Mouse (Mus musculus) kidney, adult 2 months (tissue): ENCODE measurements around the gene Rtel1.

ENCODE experiments used
- CTCF ChIP-seq: fragments of 200-500 bp; conservative IDR thresholded peaks from 2 replicates; pipeline ENCODE4 v1.5.1; 2011; ENCODE audit warnings: low read depth, mild to moderate bottlenecking, control low read depth, low read length, moderate library complexity, mixed read lengths; ENCODE audit not compliant: insufficient read depth, insufficient read length
- POLR2A ChIP-seq: fragments of 200-500 bp; IDR thresholded peaks from one replicate; pipeline ENCODE4 v1.6.1; 2011; ENCODE audit warnings: low read depth, low read length, control low read depth

DNA sequence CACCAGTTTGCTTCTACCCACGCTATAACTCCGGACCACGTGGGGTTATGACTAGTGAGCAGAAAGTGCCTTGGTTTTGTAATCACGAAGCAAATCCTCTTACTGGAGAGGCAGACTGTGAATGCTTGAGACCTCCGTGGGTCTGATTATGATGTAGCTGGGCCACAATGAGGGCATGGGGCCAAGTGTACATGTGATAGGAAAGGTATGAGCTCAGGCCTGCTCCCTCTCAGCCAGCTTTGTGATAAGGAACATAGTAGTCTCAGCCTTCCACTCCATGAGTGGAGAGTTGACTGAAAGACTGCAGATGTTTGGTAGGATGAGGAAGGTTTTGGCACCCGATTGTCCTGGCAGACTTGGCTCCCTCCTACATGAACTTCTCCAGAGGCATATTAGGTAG, 23.2 kb downstream of the Rtel1 start:
- TF ChIP-seq CTCF = no peak
- TF ChIP-seq POLR2A = no peak
